Mouse (Mus musculus): ENCODE measurements around the gene Rpl35a. TPM values are rescaled to one million over a fixed set of nuclear protein-coding genes. Genes with fewer than 3 reads are reported as not detected.
A peak's percentile ranks its signal among the peaks of the same experiment; 100 is the strongest.

The Rpl35a gene
- polyA plus RNA-seq (2014; fragmentation: Nextera tagmentation; extraction: Ambion mirVana): 780 and 838 TPM in 2 replicates

GRCm38 (mm10) chr16:33056095-33056785 lies at the start of gene Rpl35a, which contains the start of gene Iqcg:
TSS of gene Rpl35a (plus strand) at chr16:33056453.
TSS of gene Iqcg (minus strand) at chr16:33056218.
- Histone ChIP-seq H3K4me3 (ENCODE audit: low read depth, low read length) (peak within 1 kb of the TSS; percentile 98), H3K4me1 (ENCODE audit: control insufficient read depth, insufficient read depth, low read length) (peaks cover 8% of the 10 kb centered on the region), H3K9ac (ENCODE audit: low read length) (peak within 1 kb of the TSS; percentile 98), H3K4me2 (ENCODE audit: low read depth) (peak within 1 kb of the TSS; percentile 57), H3K27ac (ENCODE audit: low read depth, low read length) (peak within 1 kb of the TSS; percentile 79), H3K9me3 (ENCODE audit: control insufficient read depth, low read length) (no peaks in the 10 kb centered on the region), H3K27me3 (ENCODE audit: control insufficient read depth, insufficient read depth, low read length) (no peaks in the 10 kb centered on the region), H3K36me3 (ENCODE audit: control insufficient read depth, insufficient read depth, low read length) (peaks cover 13% of the 10 kb centered on the region)
- WGBS: 0% methylated on average over 47 of the region's 47 CpGs
- peak; percentile 89 for ATAC-seq (ENCODE audit: insufficient read depth, low FRiP score, low TSS enrichment)
- peak; percentile 94 for DNase-seq (ENCODE audit: low spot score)

- H3K27me3 ChIP-seq (ENCODE audit: control insufficient read depth, insufficient read depth, low read length): no peaks in the 10 kb centered on the region
- no peak for ATAC-seq (ENCODE audit: insufficient read depth, low FRiP score, low TSS enrichment)
- no peaks in the 10 kb centered on the region for H3K4me1 ChIP-seq (ENCODE audit: control insufficient read depth, insufficient read depth, low read length)
- 91% methylated on average over 7 of the region's 7 CpGs for WGBS
- no peak overlapping the region for H3K4me2 ChIP-seq (ENCODE audit: low read depth)
- DNase-seq (ENCODE audit: low spot score): no peak
- no peak overlapping the region for H3K4me3 ChIP-seq (ENCODE audit: low read depth, low read length)
- no peak overlapping the region for H3K27ac ChIP-seq (ENCODE audit: low read depth, low read length)
- H3K9ac ChIP-seq (ENCODE audit: low read length): no peak overlapping the region
- no peaks in the 10 kb centered on the region for H3K9me3 ChIP-seq (ENCODE audit: control insufficient read depth, low read length)
- H3K36me3 ChIP-seq (ENCODE audit: control insufficient read depth, insufficient read depth, low read length): peaks cover 5% of the 10 kb centered on the region; the same call in 1 of the 2 replicates
Measured at GRCm38 (mm10) chr16:33006888-33007287, 49.4 kb upstream of the Rpl35a start.

- H3K27me3 ChIP-seq (ENCODE audit: control insufficient read depth, insufficient read depth, low read length): no peaks in the 10 kb centered on the region
- no peak overlapping the region for H3K9ac ChIP-seq (ENCODE audit: low read length)
- no peaks in the 10 kb centered on the region for H3K4me1 ChIP-seq (ENCODE audit: control insufficient read depth, insufficient read depth, low read length)
- ATAC-seq (ENCODE audit: insufficient read depth, low FRiP score, low TSS enrichment) (no peak), DNase-seq (ENCODE audit: low spot score) (no peak)
- WGBS: 85% methylated on average over 7 of the region's 7 CpGs
- no peak overlapping the region for H3K4me3 ChIP-seq (ENCODE audit: low read depth, low read length)
- H3K9me3 ChIP-seq (ENCODE audit: control insufficient read depth, low read length): no peaks in the 10 kb centered on the region
- H3K36me3 ChIP-seq (ENCODE audit: control insufficient read depth, insufficient read depth, low read length): peaks cover 5% of the 10 kb centered on the region; the same call in 1 of the 2 replicates
- no peak overlapping the region for H3K27ac ChIP-seq (ENCODE audit: low read depth, low read length)
- no peak overlapping the region for H3K4me2 ChIP-seq (ENCODE audit: low read depth)
Measured at GRCm38 (mm10) chr16:33007436-33007835, 48.8 kb upstream of the Rpl35a start.

GRCm38 (mm10) chr16:33010166-33010565 lies 46.1 kb upstream of the Rpl35a start:
- no peaks in the 10 kb centered on the region for H3K4me1 ChIP-seq (ENCODE audit: control insufficient read depth, insufficient read depth, low read length)
- WGBS: 91% methylated on average over 6 of the region's 6 CpGs
- H3K36me3 ChIP-seq (ENCODE audit: control insufficient read depth, insufficient read depth, low read length): peaks cover 10% of the 10 kb centered on the region; the same call in 1 of the 2 replicates
- no peak overlapping the region for H3K4me2 ChIP-seq (ENCODE audit: low read depth)
- no peak overlapping the region for H3K9ac ChIP-seq (ENCODE audit: low read length)
- no peaks in the 10 kb centered on the region for H3K9me3 ChIP-seq (ENCODE audit: control insufficient read depth, low read length)
- no peak overlapping the region for H3K4me3 ChIP-seq (ENCODE audit: low read depth, low read length)
- H3K27ac ChIP-seq (ENCODE audit: low read depth, low read length): no peak overlapping the region
- ATAC-seq (ENCODE audit: insufficient read depth, low FRiP score, low TSS enrichment) (no peak), DNase-seq (ENCODE audit: low spot score) (no peak)
- no peaks in the 10 kb centered on the region for H3K27me3 ChIP-seq (ENCODE audit: control insufficient read depth, insufficient read depth, low read length)

GRCm38 (mm10) chr16:33013801-33014200 lies 42.5 kb upstream of the Rpl35a start:
- Histone ChIP-seq H3K9ac (ENCODE audit: low read length) (no peak overlapping the region), H3K27me3 (ENCODE audit: control insufficient read depth, insufficient read depth, low read length) (no peaks in the 10 kb centered on the region), H3K4me2 (ENCODE audit: low read depth) (no peak overlapping the region), H3K9me3 (ENCODE audit: control insufficient read depth, low read length) (no peaks in the 10 kb centered on the region), H3K27ac (ENCODE audit: low read depth, low read length) (no peak overlapping the region), H3K4me3 (ENCODE audit: low read depth, low read length) (no peak overlapping the region), H3K36me3 (ENCODE audit: control insufficient read depth, insufficient read depth, low read length) (peaks cover 5% of the 10 kb centered on the region; the same call in 1 of the 2 replicates), H3K4me1 (ENCODE audit: control insufficient read depth, insufficient read depth, low read length) (no peaks in the 10 kb centered on the region)
- ATAC-seq (ENCODE audit: insufficient read depth, low FRiP score, low TSS enrichment) (no peak), DNase-seq (ENCODE audit: low spot score) (no peak)
- 91% methylated on average over 5 of the region's 5 CpGs for WGBS

GRCm38 (mm10) chr16:33014921-33015320 lies 41.3 kb upstream of the Rpl35a start:
- Histone ChIP-seq H3K4me2 (ENCODE audit: low read depth) (no peak overlapping the region), H3K36me3 (ENCODE audit: control insufficient read depth, insufficient read depth, low read length) (peaks cover 5% of the 10 kb centered on the region; the same call in 1 of the 2 replicates), H3K27ac (ENCODE audit: low read depth, low read length) (no peak overlapping the region), H3K9me3 (ENCODE audit: control insufficient read depth, low read length) (no peaks in the 10 kb centered on the region), H3K4me3 (ENCODE audit: low read depth, low read length) (no peak overlapping the region), H3K9ac (ENCODE audit: low read length) (no peak overlapping the region), H3K4me1 (ENCODE audit: control insufficient read depth, insufficient read depth, low read length) (no peaks in the 10 kb centered on the region), H3K27me3 (ENCODE audit: control insufficient read depth, insufficient read depth, low read length) (no peaks in the 10 kb centered on the region)
- 92% methylated on average over 1 of the region's 1 CpGs for WGBS
- ATAC-seq (ENCODE audit: insufficient read depth, low FRiP score, low TSS enrichment) (no peak), DNase-seq (ENCODE audit: low spot score) (no peak)

- Histone ChIP-seq H3K4me2 (ENCODE audit: low read depth) (no peak overlapping the region), H3K27ac (ENCODE audit: low read depth, low read length) (no peak overlapping the region), H3K4me3 (ENCODE audit: low read depth, low read length) (no peak overlapping the region), H3K9me3 (ENCODE audit: control insufficient read depth, low read length) (no peaks in the 10 kb centered on the region), H3K9ac (ENCODE audit: low read length) (no peak overlapping the region), H3K27me3 (ENCODE audit: control insufficient read depth, insufficient read depth, low read length) (no peaks in the 10 kb centered on the region), H3K4me1 (ENCODE audit: control insufficient read depth, insufficient read depth, low read length) (no peaks in the 10 kb centered on the region), H3K36me3 (ENCODE audit: control insufficient read depth, insufficient read depth, low read length) (peaks cover 5% of the 10 kb centered on the region; the same call in 1 of the 2 replicates)
- 89% methylated on average over 3 of the region's 3 CpGs for WGBS
- ATAC-seq (ENCODE audit: insufficient read depth, low FRiP score, low TSS enrichment) (no peak), DNase-seq (ENCODE audit: low spot score) (no peak)
Measured at GRCm38 (mm10) chr16:33015396-33015907, 40.8 kb upstream of the Rpl35a start.

- ATAC-seq (ENCODE audit: insufficient read depth, low FRiP score, low TSS enrichment) (no peak), DNase-seq (ENCODE audit: low spot score) (no peak)
- no peaks in the 10 kb centered on the region for H3K9me3 ChIP-seq (ENCODE audit: control insufficient read depth, low read length)
- no peaks in the 10 kb centered on the region for H3K4me1 ChIP-seq (ENCODE audit: control insufficient read depth, insufficient read depth, low read length)
- 100% methylated on average over 2 of the region's 2 CpGs for WGBS
- no peak overlapping the region for H3K4me3 ChIP-seq (ENCODE audit: low read depth, low read length)
- no peak overlapping the region for H3K27ac ChIP-seq (ENCODE audit: low read depth, low read length)
- no peaks in the 10 kb centered on the region for H3K27me3 ChIP-seq (ENCODE audit: control insufficient read depth, insufficient read depth, low read length)
- peaks cover 5% of the 10 kb centered on the region; the same call in 1 of the 2 replicates for H3K36me3 ChIP-seq (ENCODE audit: control insufficient read depth, insufficient read depth, low read length)
- H3K4me2 ChIP-seq (ENCODE audit: low read depth): no peak overlapping the region
- H3K9ac ChIP-seq (ENCODE audit: low read length): no peak overlapping the region
Measured at GRCm38 (mm10) chr16:33015986-33016385, 40.3 kb upstream of the Rpl35a start.

Data from neural tube, embryonic 11.5 days (tissue).